Mouse (Mus musculus): ENCODE results near the gene Olfr323.

The Olfr323 gene

DNA sequence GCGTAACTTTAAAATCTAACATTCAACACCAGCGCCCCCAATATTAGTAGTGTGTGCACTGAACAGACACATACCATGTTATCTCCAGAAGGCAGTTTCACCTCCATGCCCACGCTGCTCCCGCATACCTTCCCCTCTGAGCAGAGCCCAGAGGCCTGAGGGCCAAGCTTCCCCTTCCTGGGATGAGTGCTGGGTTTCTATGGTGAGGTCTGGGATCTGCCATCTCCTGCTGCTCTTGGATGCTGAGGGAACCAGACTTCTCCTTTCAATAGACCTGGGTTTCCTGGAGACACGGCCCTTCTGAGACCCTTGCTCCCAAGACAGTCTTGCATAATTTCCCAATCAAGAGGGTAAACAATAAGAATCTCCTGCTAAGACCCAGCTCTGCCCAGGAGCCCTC lies at the start of gene Olfr323:
TSS of gene Olfr323 (minus strand) at position 101 of the 400 bp plus-strand sequence.
- no peak for DNase-seq (ENCODE audit: low read depth, low spot score)

- DNase-seq (ENCODE audit: low read depth, low spot score): no peak
These were observed 41.5 kb upstream of the Olfr323 start for GRCm38 (mm10) chr11:58671825-58672224.

DNA sequence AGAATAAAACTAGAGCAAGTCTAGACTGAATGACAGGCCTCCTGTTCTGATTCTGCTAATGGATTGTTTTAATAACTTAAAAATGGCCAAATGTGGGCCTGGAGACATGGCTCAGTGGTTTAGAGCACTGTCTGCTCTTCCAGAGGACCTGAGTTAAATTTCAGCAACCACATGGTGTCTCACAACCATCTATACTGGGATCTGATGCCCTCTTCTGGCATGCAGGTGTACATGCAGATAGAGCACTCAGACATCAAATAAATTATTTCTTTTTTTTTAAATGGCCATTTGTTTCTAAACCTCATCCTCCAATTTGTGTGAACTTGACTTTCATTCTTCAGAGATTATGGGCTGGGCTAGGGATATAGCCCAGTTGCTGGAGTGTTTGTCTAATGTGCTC lies 39.0 kb upstream of the Olfr323 start:
- no peak for DNase-seq (ENCODE audit: low read depth, low spot score)

DNA sequence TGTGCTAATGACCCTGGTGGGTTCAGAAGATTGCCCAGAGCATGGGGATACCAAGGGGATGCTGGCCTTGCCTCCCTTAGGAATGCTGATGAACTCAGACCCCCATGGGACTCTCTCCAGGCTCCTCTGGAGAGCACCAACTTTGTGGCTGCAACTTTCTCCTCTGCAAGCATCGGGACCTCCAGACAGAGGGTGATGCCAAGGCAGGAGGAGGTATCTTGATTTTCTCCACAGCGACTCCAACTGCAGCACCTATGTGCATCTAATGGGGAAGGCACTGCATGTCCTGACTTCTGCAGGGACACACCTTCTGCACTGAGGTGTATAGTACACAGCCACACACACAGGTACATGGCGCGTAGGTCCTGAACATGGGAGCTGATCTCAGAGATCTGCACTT lies 28.3 kb upstream of the Olfr323 start, which contains the start of gene Olfr322:
TSS of gene Olfr322 (plus strand) at position 187 of the 400 bp plus-strand sequence.
- no peak for DNase-seq (ENCODE audit: low read depth, low spot score)

- no peak for DNase-seq (ENCODE audit: low read depth, low spot score)
These were observed 24.9 kb upstream of the Olfr323 start for GRCm38 (mm10) chr11:58655151-58655550.

DNA sequence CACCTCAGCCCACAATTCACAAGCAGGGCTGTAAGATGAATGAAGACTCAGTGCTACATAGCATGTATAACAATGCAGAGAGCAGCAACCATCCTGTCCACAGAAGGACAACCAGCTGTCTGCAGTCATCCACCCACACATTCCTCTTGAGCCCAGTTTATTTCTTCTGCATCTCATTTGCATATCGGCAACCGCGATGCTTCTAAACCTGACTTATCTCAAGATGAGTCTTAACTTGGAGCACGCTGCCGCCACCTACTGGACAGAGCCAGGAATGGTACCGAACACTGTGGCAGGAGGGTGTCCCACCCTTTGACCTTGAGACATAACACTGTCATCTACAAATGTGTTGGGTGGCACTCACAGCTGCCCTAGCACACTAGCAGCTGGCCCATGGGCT lies 13.0 kb upstream of the Olfr323 start:
- DNase-seq (ENCODE audit: low read depth, low spot score): peak; percentile 71

GRCm38 (mm10) chr11:58641638-58642358 lies 11.5 kb upstream of the Olfr323 start:
- no peak for DNase-seq (ENCODE audit: low read depth, low spot score)

GRCm38 (mm10) chr11:58641057-58641456 lies 10.8 kb upstream of the Olfr323 start:
- no peak for DNase-seq (ENCODE audit: low read depth, low spot score)

GRCm38 (mm10) chr11:58640272-58640867 lies 10.1 kb upstream of the Olfr323 start, which contains the start of gene Trim58:
Trim58 (plus strand) TSS chr11:58640465.
- no peak for DNase-seq (ENCODE audit: low read depth, low spot score)

GRCm38 (mm10) chr11:58638176-58638701 lies 7.9 kb upstream of the Olfr323 start:
- no peak for DNase-seq (ENCODE audit: low read depth, low spot score)

DNA sequence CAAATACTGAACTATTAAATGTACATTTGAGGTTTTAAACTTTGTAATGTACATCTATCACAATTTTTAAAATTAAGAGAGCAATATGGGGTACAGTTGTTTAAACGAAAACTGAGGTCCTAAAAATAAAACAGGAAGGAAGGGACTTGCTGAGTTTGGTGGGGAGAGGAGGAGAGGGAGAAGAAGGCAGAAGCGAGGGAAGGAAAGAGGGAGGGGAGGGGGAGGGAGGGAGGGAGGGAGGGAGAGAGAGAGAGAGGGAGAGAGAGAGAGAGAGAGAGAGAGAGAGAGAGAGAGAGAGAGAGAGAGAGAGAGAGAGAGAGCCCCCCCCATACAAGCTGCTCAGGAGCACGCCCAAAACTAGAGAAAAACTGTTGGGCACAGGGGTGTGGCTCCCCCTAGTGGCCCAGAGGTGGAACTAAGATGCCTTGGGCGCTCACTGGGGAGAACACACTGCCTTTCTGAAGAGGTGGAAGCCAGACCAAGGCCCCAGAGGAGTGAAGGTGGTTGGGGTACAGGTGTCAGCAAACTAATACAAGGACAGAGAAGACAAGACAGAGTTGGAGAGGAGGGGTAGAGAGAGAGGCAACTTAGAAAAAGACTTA lies 6.2 kb upstream of the Olfr323 start:
- peak; percentile 69 for DNase-seq (ENCODE audit: low read depth, low spot score)

- DNase-seq (ENCODE audit: low read depth, low spot score): no peak
These were observed 4.6 kb upstream of the Olfr323 start for GRCm38 (mm10) chr11:58634878-58635277.

DNA sequence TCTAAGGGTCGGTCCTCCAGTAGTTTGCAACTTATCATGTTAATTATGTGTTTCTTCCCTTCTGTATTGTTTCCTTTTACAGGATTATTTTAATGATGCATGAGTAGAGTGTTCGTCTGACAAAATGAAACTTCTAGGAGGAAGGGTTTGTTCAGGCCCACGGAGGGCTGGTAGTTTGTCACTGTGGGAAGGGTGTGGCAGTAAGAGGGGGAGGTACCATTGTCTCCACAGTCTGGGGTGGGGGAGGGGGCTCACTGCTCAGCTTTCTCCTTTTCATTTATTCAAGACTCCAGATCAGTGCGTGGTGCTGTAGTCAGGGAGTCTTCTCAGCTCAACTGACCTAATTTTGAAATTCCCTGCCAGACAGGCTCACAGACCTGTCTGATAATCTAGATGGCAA lies 4.2 kb downstream of the Olfr323 start:
- no peak for DNase-seq (ENCODE audit: low read depth, low spot score)

DNA sequence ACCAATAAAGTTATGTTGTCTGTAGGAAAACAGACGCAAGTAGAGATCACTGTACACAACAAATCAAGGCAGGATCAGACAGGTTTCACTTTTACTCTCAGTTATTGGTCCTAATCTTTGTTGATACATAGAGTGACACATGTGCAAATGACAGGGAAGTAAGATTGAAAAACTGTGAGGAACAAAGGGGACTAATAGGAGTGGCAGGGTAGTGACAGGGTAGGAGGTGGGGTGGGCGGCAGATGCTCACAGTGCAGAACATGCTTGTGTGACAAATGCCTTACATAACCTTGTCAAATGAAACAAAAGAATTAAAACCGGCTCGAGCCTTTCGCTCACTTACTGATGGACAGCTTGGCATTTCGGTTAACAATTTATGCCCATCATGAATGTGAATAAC lies 11.5 kb downstream of the Olfr323 start:
- DNase-seq (ENCODE audit: low read depth, low spot score): no peak

GRCm38 (mm10) chr11:58618369-58618768 lies 11.9 kb downstream of the Olfr323 start:
- DNase-seq (ENCODE audit: low read depth, low spot score): no peak

- no peak for DNase-seq (ENCODE audit: low read depth, low spot score)
These were observed 14.3 kb downstream of the Olfr323 start, which contains the start of gene 2210407C18Rik for GRCm38 (mm10) chr11:58615975-58616374. 2210407C18Rik (minus strand) TSS chr11:58616075.

DNA sequence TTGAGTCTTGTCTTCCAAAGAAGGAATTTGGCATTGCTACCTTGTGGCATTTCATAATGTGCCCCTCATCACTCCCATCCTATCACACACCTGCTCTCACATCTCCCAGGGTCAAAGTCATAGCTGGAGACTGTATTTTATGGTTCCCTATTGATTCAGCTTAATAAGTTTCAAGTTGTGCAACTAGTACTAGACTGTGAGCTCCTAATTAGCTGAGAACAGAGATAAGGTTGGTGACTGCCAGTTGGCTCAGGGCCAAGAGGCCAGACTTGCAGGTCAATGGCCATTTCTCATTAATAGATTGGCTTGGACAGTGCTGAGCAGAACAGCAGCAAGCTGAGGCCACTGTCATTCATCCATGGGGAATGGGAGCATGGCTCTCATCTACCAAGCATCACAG lies 15.8 kb downstream of the Olfr323 start:
- no peak for DNase-seq (ENCODE audit: low read depth, low spot score)

GRCm38 (mm10) chr11:58613359-58613758 lies 16.9 kb downstream of the Olfr323 start:
- DNase-seq (ENCODE audit: low read depth, low spot score): no peak

DNA sequence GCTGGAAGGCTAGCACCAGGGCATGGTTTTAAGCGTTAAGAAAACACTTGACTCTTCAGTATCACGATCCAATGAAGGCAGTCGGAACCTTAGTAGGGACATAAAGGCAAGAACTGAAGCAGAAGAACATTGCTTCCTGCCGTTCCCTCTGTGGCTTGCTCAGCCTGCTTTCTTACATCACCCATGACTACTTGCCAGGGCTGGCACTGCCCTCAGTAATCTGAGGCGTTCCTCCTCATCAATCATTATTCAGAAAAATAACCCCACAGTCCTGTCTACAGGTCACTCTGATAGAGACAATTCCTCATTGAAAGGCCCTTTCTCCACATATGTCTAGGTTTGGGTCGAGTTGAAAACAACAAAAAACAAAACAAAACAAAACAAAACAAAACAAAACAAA lies 23.3 kb downstream of the Olfr323 start:
- no peak for DNase-seq (ENCODE audit: low read depth, low spot score)

- DNase-seq (ENCODE audit: low read depth, low spot score): no peak
These were observed 24.0 kb downstream of the Olfr323 start for GRCm38 (mm10) chr11:58606177-58606919.

DNA sequence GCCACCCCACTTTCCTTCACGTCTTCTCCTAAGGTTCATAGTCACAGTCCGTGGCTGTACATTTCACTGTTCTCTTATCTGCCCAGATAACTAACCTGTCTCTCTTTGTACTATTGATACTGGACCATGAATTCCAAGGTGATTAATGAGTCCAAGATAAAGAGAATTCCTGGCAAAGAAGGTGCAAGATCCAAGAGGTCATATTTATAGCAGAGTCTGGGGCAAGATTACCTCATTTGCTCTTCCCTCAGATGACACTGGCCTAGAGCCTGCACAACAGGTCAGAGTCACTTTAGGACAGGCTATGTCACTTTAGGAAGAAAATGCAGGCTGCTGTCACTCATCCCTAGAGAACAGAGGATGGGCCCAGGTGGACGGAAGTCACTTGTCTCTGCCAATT lies 25.1 kb downstream of the Olfr323 start:
- DNase-seq (ENCODE audit: low read depth, low spot score): no peak

DNA sequence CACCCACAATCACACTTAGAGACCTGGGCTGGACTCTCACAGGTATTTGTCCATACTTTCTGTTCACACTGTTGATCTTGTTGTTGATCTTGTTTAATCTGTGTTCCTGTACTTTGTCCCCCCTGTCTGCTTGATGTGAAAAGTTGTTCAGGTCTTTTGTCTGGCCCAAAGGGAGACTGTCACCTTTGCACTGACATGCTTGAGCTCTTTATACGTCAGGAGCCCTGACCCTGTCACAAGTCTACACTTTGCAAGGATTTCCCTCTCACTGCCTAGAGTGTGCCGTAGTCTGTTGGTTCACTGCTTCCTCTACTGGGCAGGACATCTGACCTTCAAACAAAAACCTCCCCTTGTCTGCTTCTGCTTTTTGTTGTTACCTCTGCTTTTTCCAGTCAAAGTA lies 25.6 kb downstream of the Olfr323 start:
- no peak for DNase-seq (ENCODE audit: low read depth, low spot score)
